Mouse (Mus musculus): ENCODE results near the gene Cabin1. TPM values are rescaled to one million over a fixed set of nuclear protein-coding genes. Genes with fewer than 3 reads are reported as not detected.

The Cabin1 gene
- total RNA-seq, 1 experiment, result 59.0 TPM

DNA sequence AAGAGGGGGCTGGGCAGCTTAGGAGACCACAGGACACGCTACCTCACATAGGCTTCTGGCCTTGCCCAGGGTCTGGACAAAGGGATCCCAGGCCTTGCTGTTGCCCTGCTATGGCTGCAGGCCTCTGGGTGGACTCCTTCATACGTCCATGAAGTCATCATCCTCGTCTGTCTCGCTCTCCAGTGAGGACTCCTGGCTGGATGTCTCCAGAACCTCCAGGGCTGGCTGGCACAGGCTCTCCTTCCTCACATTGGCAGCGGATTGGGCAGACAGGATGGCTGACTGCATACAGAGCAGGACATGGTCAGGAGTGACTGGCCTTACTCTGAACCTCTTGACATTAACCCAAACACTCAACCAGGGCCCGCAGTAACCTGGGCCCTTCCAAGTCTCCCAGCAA, 117.7 kb downstream of the Cabin1 start:
- H3K4me1 ChIP-seq (ENCODE audit: control insufficient read depth in 2 of 2, insufficient read depth in 2 of 2, low read length in 2 of 2, poor library complexity in 1 of 2), result peaks cover 20 to 59% of the 10 kb centered on the region in 2 experiments
- H3K9ac ChIP-seq (ENCODE audit: insufficient read depth, low read depth, low read length, poor library complexity, severe bottlenecking), result no peak overlapping the region
- in situ Hi-C loops (cut with MboI; ENCODE audit: low sequenced_read_pairs in 2 of 2, unreplicated experiment in 2 of 2), result no loop called here
- peaks cover 21% of the 10 kb centered on the region for H3K36me3 ChIP-seq (ENCODE audit: control insufficient read depth, insufficient read depth, low read length, poor library complexity, severe bottlenecking)
- TF ChIP-seq HCFC1 (IDR thresholded peaks at IDR 0.05; ENCODE audit: borderline replicate concordance, insufficient read depth, low read length) (no peak), ZC3H11A (IDR thresholded peaks at IDR 0.05; ENCODE audit: borderline replicate concordance, low read depth, low read length) (no peak), MAFK (IDR thresholded peaks at IDR 0.05; ENCODE audit: insufficient read depth, low read depth, low read length) (no peak), ZNF384 (IDR thresholded peaks at IDR 0.05; ENCODE audit: low read depth, low read length) (no peak), CHD2 (IDR thresholded peaks at IDR 0.05; ENCODE audit: low read depth, low read length) (no peak)
- no peaks in the 10 kb centered on the region for H3K9me3 ChIP-seq (ENCODE audit: control insufficient read depth, insufficient read depth, low read depth, low read length)
- DNase-seq (ENCODE audit: low read depth, low spot score), result no peak
- H3K4me3 ChIP-seq (ENCODE audit: insufficient read depth in 1 of 2, low read depth in 1 of 2, low read length in 2 of 2, poor library complexity in 1 of 2, severe bottlenecking in 1 of 2), result no peak overlapping the region
- no peak overlapping the region for H3K27ac ChIP-seq (ENCODE audit: insufficient read depth, low read depth, low read length, poor library complexity, severe bottlenecking)

DNA sequence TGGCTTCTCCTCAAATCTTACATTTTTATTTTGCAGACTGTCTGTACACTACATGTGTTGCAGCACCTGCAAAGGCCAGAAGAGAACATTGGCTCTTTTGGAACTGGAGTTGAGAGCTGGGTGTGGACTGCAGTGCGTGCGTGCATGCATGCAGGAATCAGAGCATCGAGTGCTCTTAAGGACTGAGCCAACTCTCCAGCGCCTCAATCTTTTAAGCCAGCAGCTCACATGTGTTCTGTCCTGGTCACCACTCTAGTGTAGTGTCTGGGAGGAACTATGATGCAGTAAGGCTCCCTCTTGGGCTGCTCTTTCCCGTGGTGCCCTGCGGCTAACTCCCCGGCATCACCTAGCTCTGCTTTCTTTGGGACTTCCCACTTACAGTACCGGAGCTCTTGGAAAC, 118.5 kb downstream of the Cabin1 start:
- no peak overlapping the region for H3K9ac ChIP-seq (ENCODE audit: insufficient read depth, low read depth, low read length, poor library complexity, severe bottlenecking)
- in situ Hi-C loops (cut with MboI; ENCODE audit: low sequenced_read_pairs in 2 of 2, unreplicated experiment in 2 of 2), result no loop called here
- H3K4me3 ChIP-seq (ENCODE audit: insufficient read depth in 1 of 2, low read depth in 1 of 2, low read length in 2 of 2, poor library complexity in 1 of 2, severe bottlenecking in 1 of 2), result no peak overlapping the region
- TF ChIP-seq CHD2 (IDR thresholded peaks at IDR 0.05; ENCODE audit: low read depth, low read length) (no peak), ZNF384 (IDR thresholded peaks at IDR 0.05; ENCODE audit: low read depth, low read length) (no peak), MAFK (IDR thresholded peaks at IDR 0.05; ENCODE audit: insufficient read depth, low read depth, low read length) (no peak), HCFC1 (IDR thresholded peaks at IDR 0.05; ENCODE audit: borderline replicate concordance, insufficient read depth, low read length) (no peak), ZC3H11A (IDR thresholded peaks at IDR 0.05; ENCODE audit: borderline replicate concordance, low read depth, low read length) (no peak)
- no peaks in the 10 kb centered on the region for H3K9me3 ChIP-seq (ENCODE audit: control insufficient read depth, insufficient read depth, low read depth, low read length)
- no peak for DNase-seq (ENCODE audit: low read depth, low spot score)
- peaks cover 14% of the 10 kb centered on the region; the same call in 1 of the 2 replicates for H3K36me3 ChIP-seq (ENCODE audit: control insufficient read depth, insufficient read depth, low read length, poor library complexity, severe bottlenecking)
- H3K4me1 ChIP-seq (ENCODE audit: control insufficient read depth in 2 of 2, insufficient read depth in 2 of 2, low read length in 2 of 2, poor library complexity in 1 of 2), result peaks cover 17 to 52% of the 10 kb centered on the region in 2 experiments
- H3K27ac ChIP-seq (ENCODE audit: insufficient read depth, low read depth, low read length, poor library complexity, severe bottlenecking), result no peak overlapping the region

DNA sequence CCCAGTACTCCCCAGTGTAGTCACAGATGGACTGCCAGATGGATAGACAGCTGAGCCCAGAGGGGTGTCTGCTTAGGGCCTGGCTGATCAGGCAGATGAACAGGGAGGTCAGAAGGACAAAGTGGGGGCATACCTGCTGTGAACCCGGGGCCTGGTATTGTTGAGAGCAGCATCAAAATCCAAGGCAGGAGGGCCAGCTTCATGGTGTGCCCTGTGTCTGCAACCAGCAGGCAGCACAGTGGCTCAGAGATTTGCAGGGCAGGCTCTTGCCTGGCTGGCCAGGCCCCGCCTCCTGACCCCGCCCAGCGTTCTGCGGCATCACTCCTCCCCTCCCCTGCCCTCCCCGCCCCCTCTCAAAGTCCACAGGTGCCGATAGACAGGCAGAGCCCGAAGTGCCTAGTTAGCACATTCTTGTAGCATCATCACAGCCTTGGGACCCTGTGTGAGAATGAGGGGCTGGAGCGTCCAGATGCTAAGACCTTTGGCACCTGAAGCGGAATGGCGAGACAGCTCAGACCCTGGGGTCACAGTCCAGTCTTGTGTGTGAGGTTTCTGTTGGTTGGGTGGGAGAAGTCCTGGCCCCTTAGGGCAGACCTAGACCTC, 120.3 kb downstream of the Cabin1 start, which contains the start of gene Susd2:
Gene Susd2, minus strand, starts transcription at position 268 of the 603 bp plus-strand sequence.
- Histone ChIP-seq H3K36me3 (ENCODE audit: control insufficient read depth, insufficient read depth, low read length, poor library complexity, severe bottlenecking) (peaks cover 15% of the 10 kb centered on the region; the same call in 1 of the 2 replicates), H3K9me3 (ENCODE audit: control insufficient read depth, insufficient read depth, low read depth, low read length) (no peaks in the 10 kb centered on the region), H3K27ac (ENCODE audit: insufficient read depth, low read depth, low read length, poor library complexity, severe bottlenecking) (no peak within 1 kb of the TSS), H3K4me3 (ENCODE audit: insufficient read depth in 1 of 2, low read depth in 1 of 2, low read length in 2 of 2, poor library complexity in 1 of 2, severe bottlenecking in 1 of 2) (peak within 1 kb of the TSS; percentile 22 to 34; a peak in 3 of 4 replicates), H3K4me1 (ENCODE audit: control insufficient read depth in 2 of 2, insufficient read depth in 2 of 2, low read length in 2 of 2, poor library complexity in 1 of 2) (peaks cover 8 to 42% of the 10 kb centered on the region in 2 experiments), H3K9ac (ENCODE audit: insufficient read depth, low read depth, low read length, poor library complexity, severe bottlenecking) (0 out of 2 replicates have a peak within 1 kb of the TSS, but pooled peaks have one; percentile 26)
- peak; percentile 72 for DNase-seq (ENCODE audit: low read depth, low spot score)
- TF ChIP-seq ZC3H11A (IDR thresholded peaks at IDR 0.05; ENCODE audit: borderline replicate concordance, low read depth, low read length) (no peak), MAFK (IDR thresholded peaks at IDR 0.05; ENCODE audit: insufficient read depth, low read depth, low read length) (peak; percentile 93)
- in situ Hi-C loops (cut with MboI; ENCODE audit: low sequenced_read_pairs in 2 of 2, unreplicated experiment in 2 of 2), result no loop called here

DNA sequence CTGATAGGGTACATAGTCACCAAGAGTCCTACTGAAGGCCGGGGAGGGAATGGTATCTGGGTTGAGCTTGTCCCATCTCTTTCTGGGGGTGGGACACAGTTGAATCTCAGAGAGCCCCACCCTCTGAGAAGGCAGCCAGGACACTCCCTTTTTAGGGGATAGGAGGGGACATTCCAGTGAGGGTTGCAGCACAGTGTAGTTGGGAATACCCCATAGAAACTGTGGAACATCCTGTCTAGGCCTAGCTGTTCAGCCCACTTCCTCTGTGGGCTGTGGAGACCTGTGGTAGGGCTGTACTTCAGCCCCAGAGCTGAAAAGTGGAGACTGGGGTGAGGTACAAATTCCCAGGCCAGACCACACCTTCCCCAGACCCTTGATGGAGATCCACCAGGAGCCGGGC, 121.2 kb downstream of the Cabin1 start:
- in situ Hi-C loops (cut with MboI; ENCODE audit: low sequenced_read_pairs in 2 of 2, unreplicated experiment in 2 of 2), result no loop called here
- no peaks in the 10 kb centered on the region for H3K9me3 ChIP-seq (ENCODE audit: control insufficient read depth, insufficient read depth, low read depth, low read length)
- TF ChIP-seq CHD2 (IDR thresholded peaks at IDR 0.05; ENCODE audit: low read depth, low read length), result no peak
- TF ChIP-seq HCFC1 (IDR thresholded peaks at IDR 0.05; ENCODE audit: borderline replicate concordance, insufficient read depth, low read length), result no peak
- no peak for TF ChIP-seq ZNF384 (IDR thresholded peaks at IDR 0.05; ENCODE audit: low read depth, low read length)
- TF ChIP-seq MAFK (IDR thresholded peaks at IDR 0.05; ENCODE audit: insufficient read depth, low read depth, low read length), result no peak
- TF ChIP-seq ZC3H11A (IDR thresholded peaks at IDR 0.05; ENCODE audit: borderline replicate concordance, low read depth, low read length), result no peak
- H3K9ac ChIP-seq (ENCODE audit: insufficient read depth, low read depth, low read length, poor library complexity, severe bottlenecking), result no peak overlapping the region
- no peak for DNase-seq (ENCODE audit: low read depth, low spot score)
- H3K27ac ChIP-seq (ENCODE audit: insufficient read depth, low read depth, low read length, poor library complexity, severe bottlenecking), result no peak overlapping the region
- peaks cover 12% of the 10 kb centered on the region; the same call in 1 of the 2 replicates for H3K36me3 ChIP-seq (ENCODE audit: control insufficient read depth, insufficient read depth, low read length, poor library complexity, severe bottlenecking)
- peak overlapping the region; percentile 4 to 34; a peak in 2 of 4 replicates for H3K4me3 ChIP-seq (ENCODE audit: insufficient read depth in 1 of 2, low read depth in 1 of 2, low read length in 2 of 2, poor library complexity in 1 of 2, severe bottlenecking in 1 of 2)
- H3K4me1 ChIP-seq (ENCODE audit: control insufficient read depth in 2 of 2, insufficient read depth in 2 of 2, low read length in 2 of 2, poor library complexity in 1 of 2), result peaks cover 0 to 37% of the 10 kb centered on the region in 2 experiments; a peak in 3 of 4 replicates
